Mouse (Mus musculus): Measurements from ENCODE around the gene Tenm3.
"Not testable (repeated sequence)": the region's sequence is repeated elsewhere in the genome, so short reads cannot be mapped to it uniquely, and the experiment has no call there.

Tenm3 gene

GRCm38 (mm10) chr8:48203611-48204010 lies 640.1 kb downstream of the Tenm3 start:
- DNase-seq (ENCODE audit: low spot score) = no peak

- no peak for DNase-seq (ENCODE audit: low spot score)
These were observed 640.6 kb downstream of the Tenm3 start for GRCm38 (mm10) chr8:48203161-48203560.

GRCm38 (mm10) chr8:48202632-48203031 lies 641.1 kb downstream of the Tenm3 start:
- no peak for DNase-seq (ENCODE audit: low spot score)

- no peak for DNase-seq (ENCODE audit: low spot score)
These were observed 644.6 kb downstream of the Tenm3 start for GRCm38 (mm10) chr8:48199171-48199570.

GRCm38 (mm10) chr8:48195971-48196370 lies 647.8 kb downstream of the Tenm3 start:
- DNase-seq (ENCODE audit: low spot score) = no peak

- no peak for DNase-seq (ENCODE audit: low spot score)
These were observed 655.2 kb downstream of the Tenm3 start for GRCm38 (mm10) chr8:48188586-48188985.

GRCm38 (mm10) chr8:48183758-48184157 lies 660.0 kb downstream of the Tenm3 start:
- DNase-seq (ENCODE audit: low spot score) = no peak

- no peak for DNase-seq (ENCODE audit: low spot score)
These were observed 662.8 kb downstream of the Tenm3 start for GRCm38 (mm10) chr8:48181000-48181399.

- not testable (repeated sequence) for DNase-seq (ENCODE audit: low spot score)
These were observed 663.6 kb downstream of the Tenm3 start for GRCm38 (mm10) chr8:48180146-48180545.

GRCm38 (mm10) chr8:48178993-48179392 lies 664.8 kb downstream of the Tenm3 start:
- no peak for DNase-seq (ENCODE audit: low spot score)

GRCm38 (mm10) chr8:48177876-48178275 lies 665.9 kb downstream of the Tenm3 start:
- DNase-seq (ENCODE audit: low spot score) = no peak
